Mouse (Mus musculus) kidney, embryonic 16.5 days (tissue): Measurements from ENCODE around the gene Mrps26. TPM values are rescaled to one million over a fixed set of nuclear protein-coding genes. Genes with fewer than 3 reads are reported as not detected.

Experiments
- ATAC-seq: fragments of 200-750 bp; cut with Nextera tagmentation; 2 replicates; pipeline ENCODE4 v1.8.0; 2017; ENCODE audit warnings: moderate TSS enrichment; ENCODE audit not compliant: low FRiP score, low TSS enrichment
- H3K27ac ChIP-seq: fragments of 300-500 bp; sonication (generic); 2 replicates; pipeline ENCODE4 v1.5.1; 2014; ENCODE audit warnings: low read length
- H3K27me3 ChIP-seq: fragments of 300-500 bp; sonication (generic); 2 replicates; pipeline ENCODE4 v1.6.1; 2014; ENCODE audit warnings: low read length, control low read depth, mixed read lengths; ENCODE audit not compliant: insufficient read depth
- H3K36me3 ChIP-seq: fragments of 300-500 bp; sonication (generic); 2 replicates; pipeline ENCODE4 v1.6.1; 2014; ENCODE audit warnings: low read length, control low read depth, mixed read lengths; ENCODE audit not compliant: insufficient read depth
- H3K4me1 ChIP-seq: fragments of 300-500 bp; sonication (generic); 2 replicates; pipeline ENCODE4 v1.6.1; 2014; ENCODE audit warnings: low read length, control low read depth, mixed read lengths; ENCODE audit not compliant: insufficient read depth
- H3K4me2 ChIP-seq: fragments of 300-500 bp; sonication (generic); replicated peaks from 2 replicates; pipeline ENCODE4 v1.6.1; 2014; ENCODE audit warnings: low read depth, low read length
- H3K4me3 ChIP-seq: fragments of 300-500 bp; sonication (generic); 2 replicates; pipeline ENCODE4 v1.5.1; 2014; ENCODE audit warnings: mild to moderate bottlenecking, low read length
- H3K9ac ChIP-seq: fragments of 300-500 bp; sonication (generic); replicated peaks from 2 replicates; pipeline ENCODE4 v1.6.1; 2014; ENCODE audit warnings: low read length
- H3K9me3 ChIP-seq: fragments of 300-500 bp; sonication (generic); 2 replicates; pipeline ENCODE4 v1.6.1; 2016; ENCODE audit warnings: low read length, control low read depth
- WGBS: fragments of 180-500 bp; shearing (Covaris S2); extraction: QIAGEN DNeasy Blood & Tissue Kit; methylation state at CpG from one replicate; pipeline ENCODE4 v1.1.7; 2014; 5-methylcytosine and 5-hydroxymethylcytosine counted together
- polyA plus RNA-seq: library from polyadenylated mRNA; unstranded; fragments of >200 nt; fragmentation: Nextera tagmentation; extraction: Ambion mirVana; gene quantifications from 2 replicates; pipeline ENCODE4 v1.2.1, GENCODE M21; 2015

Gene Mrps26
- polyA plus RNA-seq, 1 experiment from 2014 or later: 104 TPM

GRCm38 (mm10) chr2:130536890-130537289 lies 26.7 kb upstream of the Mrps26 start:
- Histone ChIP-seq H3K4me3 (no peak overlapping the region), H3K27ac (no peak overlapping the region), H3K27me3 (no peaks in the 10 kb centered on the region), H3K4me2 (no peak overlapping the region), H3K36me3 (peaks cover 50% of the 10 kb centered on the region), H3K9me3 (no peaks in the 10 kb centered on the region), H3K4me1 (no peaks in the 10 kb centered on the region), H3K9ac (no peak overlapping the region)
- 77% methylated on average over 3 of the region's 3 CpGs for WGBS
- no peak for ATAC-seq

GRCm38 (mm10) chr2:130538876-130539546 lies 24.5 kb upstream of the Mrps26 start:
- H3K4me3 ChIP-seq: no peak overlapping the region
- no peaks in the 10 kb centered on the region for H3K9me3 ChIP-seq
- WGBS: 94% methylated on average over 8 of the region's 8 CpGs
- peaks cover 59% of the 10 kb centered on the region for H3K36me3 ChIP-seq
- H3K4me1 ChIP-seq: no peaks in the 10 kb centered on the region
- ATAC-seq: no peak
- no peak overlapping the region for H3K27ac ChIP-seq
- H3K9ac ChIP-seq: no peak overlapping the region
- H3K27me3 ChIP-seq: no peaks in the 10 kb centered on the region
- H3K4me2 ChIP-seq: no peak overlapping the region

- 80% methylated on average over 9 of the region's 9 CpGs for WGBS
- H3K36me3 ChIP-seq: peaks cover 66% of the 10 kb centered on the region
- H3K4me2 ChIP-seq: no peak overlapping the region
- no peak overlapping the region for H3K4me3 ChIP-seq
- no peak for ATAC-seq
- H3K27me3 ChIP-seq: no peaks in the 10 kb centered on the region
- no peaks in the 10 kb centered on the region for H3K9me3 ChIP-seq
- no peaks in the 10 kb centered on the region for H3K4me1 ChIP-seq
- no peak overlapping the region for H3K27ac ChIP-seq
- no peak overlapping the region for H3K9ac ChIP-seq
These were observed 23.3 kb upstream of the Mrps26 start for GRCm38 (mm10) chr2:130540266-130540665.

GRCm38 (mm10) chr2:130546957-130547356 lies 16.6 kb upstream of the Mrps26 start:
- no peaks in the 10 kb centered on the region for H3K27me3 ChIP-seq
- H3K9ac ChIP-seq: no peak overlapping the region
- H3K9me3 ChIP-seq: no peaks in the 10 kb centered on the region
- H3K36me3 ChIP-seq: peaks cover 65% of the 10 kb centered on the region
- no peak overlapping the region for H3K4me3 ChIP-seq
- H3K4me2 ChIP-seq: no peak overlapping the region
- H3K27ac ChIP-seq: no peak overlapping the region
- ATAC-seq: no peak
- WGBS: 86% methylated on average over 8 of the region's 8 CpGs
- no peaks in the 10 kb centered on the region for H3K4me1 ChIP-seq

- Histone ChIP-seq H3K4me1 (no peaks in the 10 kb centered on the region), H3K27me3 (no peaks in the 10 kb centered on the region), H3K9me3 (no peaks in the 10 kb centered on the region), H3K27ac (no peak overlapping the region), H3K9ac (no peak overlapping the region), H3K4me2 (no peak overlapping the region), H3K36me3 (peaks cover 36% of the 10 kb centered on the region), H3K4me3 (no peak overlapping the region)
- 82% methylated on average over 7 of the region's 7 CpGs for WGBS
- no peak for ATAC-seq
These were observed 8.7 kb upstream of the Mrps26 start for GRCm38 (mm10) chr2:130554841-130555240.

GRCm38 (mm10) chr2:130556292-130556691 lies 7.2 kb upstream of the Mrps26 start:
- Histone ChIP-seq H3K9ac (no peak overlapping the region), H3K4me2 (no peak overlapping the region), H3K4me3 (no peak overlapping the region), H3K27me3 (no peaks in the 10 kb centered on the region), H3K27ac (no peak overlapping the region), H3K36me3 (peaks cover 36% of the 10 kb centered on the region), H3K4me1 (no peaks in the 10 kb centered on the region), H3K9me3 (no peaks in the 10 kb centered on the region)
- WGBS: 76% methylated on average over 1 of the region's 1 CpGs
- ATAC-seq: no peak

GRCm38 (mm10) chr2:130557462-130557861 lies 6.1 kb upstream of the Mrps26 start:
- Histone ChIP-seq H3K36me3 (peaks cover 29% of the 10 kb centered on the region), H3K27ac (no peak overlapping the region), H3K4me2 (no peak overlapping the region), H3K4me3 (no peak overlapping the region), H3K9me3 (no peaks in the 10 kb centered on the region), H3K27me3 (no peaks in the 10 kb centered on the region), H3K4me1 (no peaks in the 10 kb centered on the region), H3K9ac (no peak overlapping the region)
- 96% methylated on average over 2 of the region's 2 CpGs for WGBS
- no peak for ATAC-seq

GRCm38 (mm10) chr2:130558015-130558414 lies 5.5 kb upstream of the Mrps26 start:
- Histone ChIP-seq H3K36me3 (peaks cover 26% of the 10 kb centered on the region), H3K27ac (no peak overlapping the region), H3K27me3 (no peaks in the 10 kb centered on the region), H3K4me2 (no peak overlapping the region), H3K9me3 (no peaks in the 10 kb centered on the region), H3K9ac (no peak overlapping the region), H3K4me1 (peaks cover 5% of the 10 kb centered on the region), H3K4me3 (no peak overlapping the region)
- 73% methylated on average over 2 of the region's 2 CpGs for WGBS
- ATAC-seq: no peak

- H3K27ac ChIP-seq: peak overlapping the region; percentile 41; the same call in 1 of the 2 replicates
- H3K4me2 ChIP-seq: peak overlapping the region; percentile 78
- H3K9ac ChIP-seq: peak overlapping the region; percentile 89
- H3K4me1 ChIP-seq: peaks cover 16% of the 10 kb centered on the region
- under 1% methylated on average over 23 of the region's 23 CpGs for WGBS
- peaks cover 13% of the 10 kb centered on the region; the same call in 1 of the 2 replicates for H3K36me3 ChIP-seq
- ATAC-seq: peak; percentile 10; the same call in 1 of the 2 replicates
- H3K9me3 ChIP-seq: no peaks in the 10 kb centered on the region
- no peaks in the 10 kb centered on the region for H3K27me3 ChIP-seq
- H3K4me3 ChIP-seq: peak overlapping the region; percentile 91
These were observed 521 bp downstream of the Mrps26 start for GRCm38 (mm10) chr2:130564063-130564462.

GRCm38 (mm10) chr2:130564983-130565382 lies 1.4 kb downstream of the Mrps26 start:
- Histone ChIP-seq H3K27ac (no peak overlapping the region), H3K9me3 (no peaks in the 10 kb centered on the region), H3K4me1 (peaks cover 16% of the 10 kb centered on the region), H3K9ac (peak overlapping the region; percentile 89; the same call in 1 of the 2 replicates), H3K36me3 (peaks cover 13% of the 10 kb centered on the region; the same call in 1 of the 2 replicates), H3K27me3 (no peaks in the 10 kb centered on the region), H3K4me3 (peak overlapping the region; percentile 91; the same call in 1 of the 2 replicates), H3K4me2 (peak overlapping the region; percentile 78)
- WGBS: 82% methylated on average over 8 of the region's 8 CpGs
- ATAC-seq: no peak
